Mouse (Mus musculus) embryonic facial prominence, embryonic 15.5 days (tissue): Measurements from ENCODE around the gene Gm10382. TPM values are rescaled to one million over a fixed set of nuclear protein-coding genes. Genes with fewer than 3 reads are reported as not detected.

Source experiments
- ATAC-seq: fragments of 200-750 bp; cut with Nextera tagmentation; 2 replicates; pipeline ENCODE4 v1.8.0; 2017; ENCODE audit warnings: low read depth, moderate TSS enrichment; ENCODE audit not compliant: insufficient number of reproducible peaks, low FRiP score, low TSS enrichment
- H3K27ac ChIP-seq: fragments of 300-500 bp; sonication (generic); replicated peaks from 2 replicates; pipeline ENCODE4 v1.5.1; 2015; ENCODE audit warnings: mild to moderate bottlenecking, inconsistent platforms
- H3K27me3 ChIP-seq: fragments of 300-500 bp; sonication (generic); 2 replicates; pipeline ENCODE4 v1.6.1; 2015; ENCODE audit warnings: inconsistent platforms
- H3K36me3 ChIP-seq: fragments of 300-500 bp; sonication (generic); 2 replicates; pipeline ENCODE4 v1.6.1; 2015; ENCODE audit warnings: mild to moderate bottlenecking, inconsistent platforms
- H3K4me1 ChIP-seq: fragments of 300-500 bp; sonication (generic); 2 replicates; pipeline ENCODE4 v1.6.1; 2015; ENCODE audit warnings: inconsistent platforms
- H3K4me2 ChIP-seq: fragments of 300-500 bp; sonication (generic); replicated peaks from 2 replicates; pipeline ENCODE4 v1.6.1; 2015; ENCODE audit warnings: mild to moderate bottlenecking, inconsistent platforms
- H3K4me3 ChIP-seq: fragments of 300-500 bp; sonication (generic); replicated peaks from 2 replicates; pipeline ENCODE4 v1.5.1; 2015; ENCODE audit warnings: mild to moderate bottlenecking, inconsistent platforms
- H3K9ac ChIP-seq: fragments of 300-500 bp; sonication (generic); 2 replicates; pipeline ENCODE4 v1.6.1; 2015; ENCODE audit warnings: inconsistent platforms
- H3K9me3 ChIP-seq: fragments of 300-500 bp; sonication (generic); replicated peaks from 2 replicates; pipeline ENCODE4 v1.6.1; 2016; ENCODE audit warnings: inconsistent platforms
- WGBS: fragments of 180-500 bp; shearing (Covaris S2); methylation state at CpG from one replicate; pipeline ENCODE4 v1.1.7; 2015; 5-methylcytosine and 5-hydroxymethylcytosine counted together
- polyA plus RNA-seq: library from polyadenylated mRNA; unstranded; fragments of >200 nt; fragmentation: Nextera tagmentation; extraction: Ambion mirVana; gene quantifications from 2 replicates; pipeline ENCODE4 v1.2.1, GENCODE M21; 2015

Gm10382 gene
- polyA plus RNA-seq: 0.32 and 0.48 TPM in 2 replicates

- H3K9me3 ChIP-seq: no peaks in the 10 kb centered on the region
- peak within 1 kb of the TSS; percentile 94 for H3K27ac ChIP-seq
- H3K9ac ChIP-seq: peak within 1 kb of the TSS; percentile 100
- peaks cover 19% of the 10 kb centered on the region for H3K36me3 ChIP-seq
- under 1% methylated on average over 41 of the region's 41 CpGs for WGBS
- peak within 1 kb of the TSS; percentile 84 for H3K4me2 ChIP-seq
- peak within 1 kb of the TSS; percentile 100 for H3K4me3 ChIP-seq
- 0 out of 2 replicates have a peak, but pooled peaks have one; percentile 4 for ATAC-seq
- no peaks in the 10 kb centered on the region for H3K27me3 ChIP-seq
- peaks cover 56% of the 10 kb centered on the region for H3K4me1 ChIP-seq
Measured at GRCm38 (mm10) chr5:125389131-125389578, at the start of gene Gm10382. Gene Gm10382, plus strand, starts transcription at chr5:125389322.

- H3K4me2 ChIP-seq: peak overlapping the region; percentile 93
- no peaks in the 10 kb centered on the region for H3K36me3 ChIP-seq
- peaks cover 37% of the 10 kb centered on the region for H3K4me1 ChIP-seq
- H3K27me3 ChIP-seq: no peaks in the 10 kb centered on the region
- H3K9me3 ChIP-seq: no peaks in the 10 kb centered on the region
- peak overlapping the region; percentile 84 for H3K27ac ChIP-seq
- H3K4me3 ChIP-seq: peak overlapping the region; percentile 83
- H3K9ac ChIP-seq: peak overlapping the region; percentile 58
- WGBS: 2% methylated on average over 25 of the region's 25 CpGs
- 0 out of 2 replicates have a peak, but pooled peaks have one; percentile 0 for ATAC-seq
Measured at GRCm38 (mm10) chr5:125339851-125340531, 49.1 kb upstream of the Gm10382 start.

GRCm38 (mm10) chr5:125340547-125341262, 48.4 kb upstream of the Gm10382 start, which contains the start of gene Scarb1:
Gene Scarb1, minus strand, starts transcription at chr5:125341094.
- H3K36me3 ChIP-seq: no peaks in the 10 kb centered on the region
- H3K27me3 ChIP-seq: no peaks in the 10 kb centered on the region
- H3K4me1 ChIP-seq: peaks cover 37% of the 10 kb centered on the region
- H3K9me3 ChIP-seq: no peaks in the 10 kb centered on the region
- peak within 1 kb of the TSS; percentile 83 for H3K4me3 ChIP-seq
- peak within 1 kb of the TSS; percentile 84 for H3K27ac ChIP-seq
- H3K9ac ChIP-seq: peak within 1 kb of the TSS; percentile 58
- peak within 1 kb of the TSS; percentile 93 for H3K4me2 ChIP-seq
- WGBS: under 1% methylated on average over 42 of the region's 42 CpGs
- ATAC-seq: peak; percentile 73

- 40% methylated on average over 14 of the region's 14 CpGs for WGBS
- no peaks in the 10 kb centered on the region for H3K27me3 ChIP-seq
- H3K36me3 ChIP-seq: no peaks in the 10 kb centered on the region
- peak overlapping the region; percentile 93 for H3K4me2 ChIP-seq
- no peaks in the 10 kb centered on the region for H3K9me3 ChIP-seq
- H3K4me1 ChIP-seq: peaks cover 37% of the 10 kb centered on the region
- no peak for ATAC-seq
- H3K27ac ChIP-seq: no peak overlapping the region
- H3K4me3 ChIP-seq: peak overlapping the region; percentile 83
- H3K9ac ChIP-seq: 0 out of 2 replicates have a peak overlapping the region, but pooled peaks have one; percentile 58
Measured at GRCm38 (mm10) chr5:125341459-125342090, 47.5 kb upstream of the Gm10382 start.

GRCm38 (mm10) chr5:125344296-125344695, 44.8 kb upstream of the Gm10382 start:
- no peak overlapping the region for H3K4me3 ChIP-seq
- no peak overlapping the region for H3K4me2 ChIP-seq
- peaks cover 18% of the 10 kb centered on the region for H3K4me1 ChIP-seq
- 93% methylated on average over 6 of the region's 6 CpGs for WGBS
- no peaks in the 10 kb centered on the region for H3K27me3 ChIP-seq
- no peaks in the 10 kb centered on the region for H3K9me3 ChIP-seq
- no peak overlapping the region for H3K9ac ChIP-seq
- no peak for ATAC-seq
- H3K27ac ChIP-seq: no peak overlapping the region
- no peaks in the 10 kb centered on the region for H3K36me3 ChIP-seq

GRCm38 (mm10) chr5:125348067-125348466, 41.1 kb upstream of the Gm10382 start:
- ATAC-seq: no peak
- no peak overlapping the region for H3K27ac ChIP-seq
- no peaks in the 10 kb centered on the region for H3K36me3 ChIP-seq
- no peaks in the 10 kb centered on the region for H3K4me1 ChIP-seq
- 67% methylated on average over 7 of the region's 7 CpGs for WGBS
- no peak overlapping the region for H3K4me3 ChIP-seq
- H3K4me2 ChIP-seq: no peak overlapping the region
- H3K9me3 ChIP-seq: no peaks in the 10 kb centered on the region
- H3K27me3 ChIP-seq: no peaks in the 10 kb centered on the region
- H3K9ac ChIP-seq: no peak overlapping the region

- ATAC-seq: no peak
Measured at GRCm38 (mm10) chr5:125348487-125348886, 40.6 kb upstream of the Gm10382 start.

GRCm38 (mm10) chr5:125349391-125349790, 39.7 kb upstream of the Gm10382 start:
- Histone ChIP-seq H3K27me3 (no peaks in the 10 kb centered on the region), H3K4me3 (no peak overlapping the region), H3K9ac (no peak overlapping the region), H3K9me3 (no peaks in the 10 kb centered on the region), H3K4me2 (no peak overlapping the region), H3K27ac (no peak overlapping the region), H3K36me3 (no peaks in the 10 kb centered on the region), H3K4me1 (no peaks in the 10 kb centered on the region)
- ATAC-seq: no peak
- WGBS: 63% methylated on average over 3 of the region's 3 CpGs

More at GRCm38 (mm10) chr5:125348487-125348886, 40.6 kb upstream of the Gm10382 start:
- no peak overlapping the region for H3K27ac ChIP-seq
- no peaks in the 10 kb centered on the region for H3K27me3 ChIP-seq
- no peak overlapping the region for H3K4me2 ChIP-seq
- WGBS: 34% methylated on average over 8 of the region's 8 CpGs
- no peaks in the 10 kb centered on the region for H3K9me3 ChIP-seq
- H3K4me1 ChIP-seq: no peaks in the 10 kb centered on the region
- no peak overlapping the region for H3K4me3 ChIP-seq
- H3K9ac ChIP-seq: no peak overlapping the region
- H3K36me3 ChIP-seq: no peaks in the 10 kb centered on the region

GRCm38 (mm10) chr5:125351057-125351456, 38.1 kb upstream of the Gm10382 start:
- no peak for ATAC-seq
- H3K9me3 ChIP-seq: no peaks in the 10 kb centered on the region
- no peak overlapping the region for H3K9ac ChIP-seq
- H3K4me3 ChIP-seq: no peak overlapping the region
- no peaks in the 10 kb centered on the region for H3K27me3 ChIP-seq
- peaks cover 8% of the 10 kb centered on the region; the same call in 1 of the 2 replicates for H3K4me1 ChIP-seq
- no peak overlapping the region for H3K27ac ChIP-seq
- H3K36me3 ChIP-seq: no peaks in the 10 kb centered on the region
- 59% methylated on average over 8 of the region's 8 CpGs for WGBS
- H3K4me2 ChIP-seq: no peak overlapping the region

- Histone ChIP-seq H3K9me3 (no peaks in the 10 kb centered on the region), H3K4me2 (no peak overlapping the region), H3K9ac (no peak overlapping the region), H3K27ac (no peak overlapping the region), H3K27me3 (no peaks in the 10 kb centered on the region), H3K36me3 (no peaks in the 10 kb centered on the region), H3K4me1 (peaks cover 10% of the 10 kb centered on the region; the same call in 1 of the 2 replicates), H3K4me3 (no peak overlapping the region)
- ATAC-seq: no peak
- WGBS: 96% methylated on average over 5 of the region's 5 CpGs
Measured at GRCm38 (mm10) chr5:125351939-125352338, 37.2 kb upstream of the Gm10382 start.

GRCm38 (mm10) chr5:125352781-125353294, 36.3 kb upstream of the Gm10382 start:
- H3K27ac ChIP-seq: no peak overlapping the region
- no peak for ATAC-seq
- H3K9me3 ChIP-seq: no peaks in the 10 kb centered on the region
- WGBS: 94% methylated on average over 5 of the region's 5 CpGs
- no peaks in the 10 kb centered on the region for H3K27me3 ChIP-seq
- no peak overlapping the region for H3K4me2 ChIP-seq
- no peak overlapping the region for H3K9ac ChIP-seq
- no peaks in the 10 kb centered on the region for H3K36me3 ChIP-seq
- H3K4me3 ChIP-seq: no peak overlapping the region
- H3K4me1 ChIP-seq: peaks cover 10% of the 10 kb centered on the region; the same call in 1 of the 2 replicates
